Mouse (Mus musculus): Measurements from ENCODE around the gene Dnajc28. TPM values are rescaled to one million over a fixed set of nuclear protein-coding genes. Genes with fewer than 3 reads are reported as not detected.
A peak's percentile ranks its signal among the peaks of the same experiment; 100 is the strongest.

Dnajc28 gene
- polyA plus RNA-seq, 1 experiment from 2014 or later: 4.5 TPM

GRCm38 (mm10) chr16:91578980-91579720 lies 39.7 kb downstream of the Dnajc28 start:
- Histone ChIP-seq H3K36me3 (ENCODE audit: control insufficient read depth, insufficient read depth, low read length) (peaks cover 21% of the 10 kb centered on the region), H3K9ac (ENCODE audit: low read depth, low read length) (no peak overlapping the region), H3K27ac (replicated peaks; ENCODE audit: low read depth, low read length) (no peak overlapping the region), H3K4me1 (ENCODE audit: control insufficient read depth, insufficient read depth, low read length) (no peaks in the 10 kb centered on the region), H3K27me3 (replicated peaks; ENCODE audit: control insufficient read depth, insufficient read depth, low read length) (no peaks in the 10 kb centered on the region), H3K9me3 (ENCODE audit: control insufficient read depth, low read length) (no peaks in the 10 kb centered on the region), H3K4me3 (ENCODE audit: low read depth, low read length) (no peak overlapping the region), H3K4me2 (ENCODE audit: low read depth, low read length) (no peak overlapping the region)
- no peak for ATAC-seq (ENCODE audit: low read depth)
- WGBS: 74% methylated on average over 14 of the region's 14 CpGs
- peak; percentile 19 for DNase-seq (ENCODE audit: low spot score)

- no peak; the same call in 1 of the 2 replicates for ATAC-seq (ENCODE audit: low read depth)
- H3K27me3 ChIP-seq (replicated peaks; ENCODE audit: control insufficient read depth, insufficient read depth, low read length): no peaks in the 10 kb centered on the region
These were observed 43.7 kb downstream of the Dnajc28 start for GRCm38 (mm10) chr16:91575151-91575550.

GRCm38 (mm10) chr16:91571105-91571504 lies 47.7 kb downstream of the Dnajc28 start:
- no peak overlapping the region for H3K9ac ChIP-seq (ENCODE audit: low read depth, low read length)
- H3K36me3 ChIP-seq (ENCODE audit: control insufficient read depth, insufficient read depth, low read length): 0 out of 2 replicates have a peak, but pooled peaks cover 3% of the 10 kb centered on the region
- H3K4me2 ChIP-seq (ENCODE audit: low read depth, low read length): no peak overlapping the region
- no peaks in the 10 kb centered on the region for H3K27me3 ChIP-seq (replicated peaks; ENCODE audit: control insufficient read depth, insufficient read depth, low read length)
- 66% methylated on average over 3 of the region's 3 CpGs for WGBS
- no peak for ATAC-seq (ENCODE audit: low read depth)
- no peak overlapping the region for H3K27ac ChIP-seq (replicated peaks; ENCODE audit: low read depth, low read length)
- H3K9me3 ChIP-seq (ENCODE audit: control insufficient read depth, low read length): no peaks in the 10 kb centered on the region
- H3K4me1 ChIP-seq (ENCODE audit: control insufficient read depth, insufficient read depth, low read length): no peaks in the 10 kb centered on the region
- no peak overlapping the region for H3K4me3 ChIP-seq (ENCODE audit: low read depth, low read length)
- DNase-seq (ENCODE audit: low spot score): no peak

More at GRCm38 (mm10) chr16:91575151-91575550, 43.7 kb downstream of the Dnajc28 start:
- 75% methylated on average over 13 of the region's 13 CpGs for WGBS
- no peaks in the 10 kb centered on the region for H3K9me3 ChIP-seq (ENCODE audit: control insufficient read depth, low read length)
- H3K36me3 ChIP-seq (ENCODE audit: control insufficient read depth, insufficient read depth, low read length): peaks cover 15% of the 10 kb centered on the region
- no peak overlapping the region for H3K27ac ChIP-seq (replicated peaks; ENCODE audit: low read depth, low read length)
- DNase-seq (ENCODE audit: low spot score): peak; percentile 5
- H3K4me1 ChIP-seq (ENCODE audit: control insufficient read depth, insufficient read depth, low read length): no peaks in the 10 kb centered on the region
- no peak overlapping the region for H3K4me3 ChIP-seq (ENCODE audit: low read depth, low read length)
- no peak overlapping the region for H3K4me2 ChIP-seq (ENCODE audit: low read depth, low read length)
- no peak overlapping the region for H3K9ac ChIP-seq (ENCODE audit: low read depth, low read length)

GRCm38 (mm10) chr16:91568960-91569359 lies 49.9 kb downstream of the Dnajc28 start:
- H3K9ac ChIP-seq (ENCODE audit: low read depth, low read length): no peak overlapping the region
- no peak overlapping the region for H3K4me3 ChIP-seq (ENCODE audit: low read depth, low read length)
- 86% methylated on average over 10 of the region's 10 CpGs for WGBS
- ATAC-seq (ENCODE audit: low read depth) (no peak), DNase-seq (ENCODE audit: low spot score) (no peak)
- no peaks in the 10 kb centered on the region for H3K9me3 ChIP-seq (ENCODE audit: control insufficient read depth, low read length)
- H3K36me3 ChIP-seq (ENCODE audit: control insufficient read depth, insufficient read depth, low read length): peaks cover 10% of the 10 kb centered on the region; the same call in 1 of the 2 replicates
- no peaks in the 10 kb centered on the region for H3K4me1 ChIP-seq (ENCODE audit: control insufficient read depth, insufficient read depth, low read length)
- H3K27me3 ChIP-seq (replicated peaks; ENCODE audit: control insufficient read depth, insufficient read depth, low read length): no peaks in the 10 kb centered on the region
- no peak overlapping the region for H3K4me2 ChIP-seq (ENCODE audit: low read depth, low read length)
- H3K27ac ChIP-seq (replicated peaks; ENCODE audit: low read depth, low read length): no peak overlapping the region

- Histone ChIP-seq H3K4me1 (ENCODE audit: control insufficient read depth, insufficient read depth, low read length) (no peaks in the 10 kb centered on the region), H3K4me2 (ENCODE audit: low read depth, low read length) (no peak overlapping the region), H3K4me3 (ENCODE audit: low read depth, low read length) (no peak overlapping the region), H3K9ac (ENCODE audit: low read depth, low read length) (no peak overlapping the region), H3K27ac (replicated peaks; ENCODE audit: low read depth, low read length) (no peak overlapping the region), H3K9me3 (ENCODE audit: control insufficient read depth, low read length) (no peaks in the 10 kb centered on the region), H3K36me3 (ENCODE audit: control insufficient read depth, insufficient read depth, low read length) (peaks cover 34% of the 10 kb centered on the region), H3K27me3 (replicated peaks; ENCODE audit: control insufficient read depth, insufficient read depth, low read length) (no peaks in the 10 kb centered on the region)
- 84% methylated on average over 7 of the region's 7 CpGs for WGBS
- ATAC-seq (ENCODE audit: low read depth) (no peak), DNase-seq (ENCODE audit: low spot score) (no peak)
These were observed 52.8 kb downstream of the Dnajc28 start for GRCm38 (mm10) chr16:91566002-91566401.

GRCm38 (mm10) chr16:91565292-91565951 lies 53.4 kb downstream of the Dnajc28 start:
- H3K4me3 ChIP-seq (ENCODE audit: low read depth, low read length): no peak overlapping the region
- peaks cover 37% of the 10 kb centered on the region for H3K36me3 ChIP-seq (ENCODE audit: control insufficient read depth, insufficient read depth, low read length)
- H3K4me1 ChIP-seq (ENCODE audit: control insufficient read depth, insufficient read depth, low read length): no peaks in the 10 kb centered on the region
- H3K27ac ChIP-seq (replicated peaks; ENCODE audit: low read depth, low read length): no peak overlapping the region
- ATAC-seq (ENCODE audit: low read depth) (no peak), DNase-seq (ENCODE audit: low spot score) (no peak)
- no peaks in the 10 kb centered on the region for H3K27me3 ChIP-seq (replicated peaks; ENCODE audit: control insufficient read depth, insufficient read depth, low read length)
- 70% methylated on average over 9 of the region's 9 CpGs for WGBS
- H3K4me2 ChIP-seq (ENCODE audit: low read depth, low read length): no peak overlapping the region
- H3K9ac ChIP-seq (ENCODE audit: low read depth, low read length): no peak overlapping the region
- no peaks in the 10 kb centered on the region for H3K9me3 ChIP-seq (ENCODE audit: control insufficient read depth, low read length)

- H3K4me1 ChIP-seq (ENCODE audit: control insufficient read depth, insufficient read depth, low read length): no peaks in the 10 kb centered on the region
- ATAC-seq (ENCODE audit: low read depth): no peak
- 84% methylated on average over 4 of the region's 4 CpGs for WGBS
- no peak overlapping the region for H3K27ac ChIP-seq (replicated peaks; ENCODE audit: low read depth, low read length)
- H3K9me3 ChIP-seq (ENCODE audit: control insufficient read depth, low read length): no peaks in the 10 kb centered on the region
- no peak overlapping the region for H3K4me2 ChIP-seq (ENCODE audit: low read depth, low read length)
- H3K36me3 ChIP-seq (ENCODE audit: control insufficient read depth, insufficient read depth, low read length): peaks cover 44% of the 10 kb centered on the region
- DNase-seq (ENCODE audit: low spot score): no peak
- no peak overlapping the region for H3K4me3 ChIP-seq (ENCODE audit: low read depth, low read length)
- no peaks in the 10 kb centered on the region for H3K27me3 ChIP-seq (replicated peaks; ENCODE audit: control insufficient read depth, insufficient read depth, low read length)
- no peak overlapping the region for H3K9ac ChIP-seq (ENCODE audit: low read depth, low read length)
These were observed 54.1 kb downstream of the Dnajc28 start for GRCm38 (mm10) chr16:91564580-91565291.

Data from embryonic facial prominence, embryonic 14.5 days (tissue).